Mouse (Mus musculus): ENCODE data around the gene Stpg3. TPM values are rescaled to one million over a fixed set of nuclear protein-coding genes. Genes with fewer than 3 reads are reported as not detected.
"Not testable (repeated sequence)": the region's sequence is repeated elsewhere in the genome, so short reads cannot be mapped to it uniquely, and the experiment has no call there.

Stpg3 gene
- not detected for total RNA-seq (2021)
- long read RNA-seq, experiment 1, result 0 reads
- long read RNA-seq, experiment 2, result 0 reads

DNA sequence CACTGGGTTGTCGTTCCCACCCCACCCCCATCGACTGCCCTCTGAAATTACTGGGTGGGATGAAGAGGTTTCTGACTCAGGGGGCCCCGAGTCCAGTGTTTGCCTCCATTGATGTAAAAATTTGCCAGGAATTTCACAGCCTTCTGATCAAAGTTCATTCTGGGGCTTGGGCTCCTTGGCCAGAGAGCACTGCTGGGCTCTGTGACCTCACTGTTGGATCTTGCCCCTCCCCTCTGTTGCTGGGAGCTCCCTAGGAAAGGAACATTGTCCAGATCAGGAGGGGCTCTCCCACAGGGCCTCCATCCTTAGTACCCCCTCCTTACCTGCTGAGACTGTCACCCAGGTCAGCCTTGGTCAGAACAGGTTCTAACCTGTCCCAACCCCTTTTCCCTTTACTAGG is at the start of gene Stpg3:
Gene Stpg3 (minus strand): TSS at position 194 of the 400 bp plus-strand sequence.
- no peak for DNase-seq
- intact Hi-C loops (cut with DNase I), result no loop called here

DNA sequence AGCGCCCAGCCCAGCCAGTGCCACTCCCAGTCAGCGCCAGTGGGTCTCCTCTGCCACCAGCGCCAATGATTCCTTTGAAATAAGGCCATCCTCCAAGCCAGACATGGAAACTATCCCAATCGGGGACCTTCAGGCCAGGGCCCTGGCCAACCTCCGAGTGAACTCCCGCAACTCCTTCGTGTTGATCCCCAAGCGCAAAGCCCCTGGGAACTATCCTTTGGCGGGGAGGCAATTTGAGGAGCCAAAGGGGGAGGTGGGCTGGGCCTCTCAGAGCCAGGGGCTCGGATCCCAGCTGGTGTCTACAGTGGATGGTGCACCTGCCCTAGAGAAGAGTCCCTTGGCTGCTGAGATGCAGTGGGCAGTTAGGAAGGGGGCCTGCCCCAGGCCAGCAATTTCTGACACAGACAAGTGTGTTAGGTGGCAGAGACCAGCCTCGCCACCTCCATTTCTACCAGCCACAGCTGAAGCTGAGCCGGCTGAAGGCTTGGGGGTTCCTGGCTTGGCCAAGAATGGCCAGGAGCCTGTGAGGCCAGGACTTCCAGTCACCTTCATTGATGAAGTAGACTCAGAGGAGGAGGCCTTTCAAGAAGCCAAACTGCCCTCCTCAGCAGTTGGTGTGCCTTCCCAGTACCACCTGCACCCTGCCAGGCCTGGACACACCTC is 49.3 kb upstream of the Stpg3 start:
- DNase-seq, result no peak
- intact Hi-C loops (cut with DNase I), result no loop called here

DNA sequence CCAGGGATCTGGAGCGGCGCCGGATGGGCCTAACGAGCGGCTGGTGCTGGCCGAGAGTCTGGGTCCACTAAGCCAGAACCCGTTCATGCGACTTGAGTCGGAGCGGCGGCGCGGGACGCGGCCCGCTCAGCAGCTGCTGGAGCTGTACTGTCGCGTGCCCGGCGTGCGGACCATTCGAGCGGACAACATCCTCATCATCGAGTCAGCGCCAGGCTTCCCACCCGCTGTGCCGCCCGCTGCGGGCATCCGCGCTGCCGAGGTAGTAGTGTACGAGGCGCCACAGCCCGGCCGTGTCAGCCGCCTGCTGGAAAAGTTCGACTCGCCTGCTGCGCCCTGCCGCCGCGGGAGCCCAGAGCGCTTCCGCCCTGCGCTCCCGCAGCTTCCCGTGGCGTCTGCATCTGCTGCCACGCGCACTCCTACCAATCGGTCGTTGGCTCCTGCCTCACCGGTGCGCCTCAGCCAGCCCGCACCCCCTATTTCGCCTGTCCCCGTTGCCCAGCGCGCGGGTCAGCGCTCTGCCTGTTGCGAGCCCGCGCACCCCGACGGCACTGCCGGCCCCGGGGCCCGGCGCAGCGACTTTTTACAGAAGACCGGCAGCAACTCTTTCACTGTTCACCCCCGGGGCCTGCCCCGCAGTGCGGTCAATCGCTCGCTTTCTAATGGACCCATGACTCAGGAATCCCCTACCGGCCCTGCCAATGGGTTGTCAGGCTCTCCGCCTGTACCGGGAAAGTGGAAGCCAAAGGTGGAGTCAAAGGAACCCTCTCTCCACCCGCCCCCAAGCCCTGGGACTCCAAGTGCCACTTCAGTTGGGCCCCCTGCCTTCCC is 48.6 kb upstream of the Stpg3 start:
- DNase-seq, result peak; percentile 33 to 46
- intact Hi-C loops (cut with DNase I), result no loop called here

DNA sequence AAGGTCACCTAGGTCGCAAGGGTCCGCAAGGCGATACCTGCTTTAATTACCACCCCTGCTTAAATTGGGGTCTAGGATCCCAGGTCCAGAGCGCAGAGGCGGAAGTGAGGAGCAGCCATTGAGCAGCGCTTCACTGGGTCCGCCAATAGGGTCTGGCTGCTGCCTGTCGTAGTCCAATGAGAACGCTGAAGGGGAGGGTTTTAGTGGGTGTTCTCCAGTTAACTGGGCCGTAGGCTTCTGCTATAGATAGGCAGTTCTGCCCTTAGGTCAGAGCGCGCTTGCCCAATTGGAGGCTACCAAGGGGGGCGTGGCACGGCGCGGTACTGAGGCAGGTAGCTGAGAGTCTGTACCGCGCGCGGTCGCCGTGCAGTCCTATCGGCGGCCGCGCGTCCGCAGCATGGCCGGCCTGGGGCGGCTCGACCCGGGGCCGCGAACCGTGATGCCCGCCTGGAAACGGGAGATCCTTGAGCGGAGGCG is 47.9 kb upstream of the Stpg3 start, which contains the start of gene Tprn:
Gene Tprn (plus strand): TSS at position 328 of the 477 bp plus-strand sequence.
- DNase-seq, result peak; percentile 92 to 93
- intact Hi-C loops (cut with DNase I), result no loop called here

DNA sequence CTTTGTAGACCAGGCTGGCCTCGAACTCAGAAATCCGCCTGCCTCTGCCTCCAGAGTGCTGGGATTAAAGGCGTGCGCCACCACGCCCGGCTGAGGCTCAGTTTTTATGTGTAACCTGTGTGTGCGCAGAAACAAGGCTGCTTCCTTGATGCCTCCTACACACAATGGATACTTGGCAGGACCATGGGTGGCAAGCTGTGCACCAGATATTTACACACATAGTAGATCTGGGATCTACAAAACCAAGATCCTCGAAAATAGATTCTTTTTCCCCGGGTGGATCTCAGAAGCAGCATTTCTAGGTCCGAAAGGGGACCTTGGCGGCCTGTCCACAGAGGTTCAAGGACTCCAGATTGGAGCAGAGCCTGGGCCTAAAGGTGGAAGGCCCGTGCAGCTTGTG is 47.4 kb upstream of the Stpg3 start:
- DNase-seq, result no peak
- intact Hi-C loops (cut with DNase I), result no loop called here

DNA sequence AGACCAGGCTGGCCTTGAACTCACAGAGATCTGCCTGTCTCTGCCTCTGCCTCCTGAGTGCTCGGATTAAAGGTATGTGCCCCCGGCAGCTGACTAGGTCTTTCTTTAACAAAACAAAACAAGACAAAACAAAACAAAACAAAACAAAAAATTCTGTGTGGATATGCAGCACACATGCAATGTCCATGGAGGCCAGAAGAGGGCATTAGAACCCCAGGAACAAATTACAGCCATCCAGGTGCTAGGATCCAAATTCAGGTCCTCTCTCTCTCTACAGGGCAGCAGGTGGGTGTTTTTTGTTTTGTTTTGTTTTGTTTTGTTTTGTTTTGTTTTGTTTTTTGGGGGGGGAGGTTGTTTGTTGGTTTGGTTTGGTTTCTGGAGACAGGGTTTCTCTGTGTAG is 44.5 kb upstream of the Stpg3 start:
- intact Hi-C loops (cut with DNase I), result no loop called here
- DNase-seq, result no peak

DNA sequence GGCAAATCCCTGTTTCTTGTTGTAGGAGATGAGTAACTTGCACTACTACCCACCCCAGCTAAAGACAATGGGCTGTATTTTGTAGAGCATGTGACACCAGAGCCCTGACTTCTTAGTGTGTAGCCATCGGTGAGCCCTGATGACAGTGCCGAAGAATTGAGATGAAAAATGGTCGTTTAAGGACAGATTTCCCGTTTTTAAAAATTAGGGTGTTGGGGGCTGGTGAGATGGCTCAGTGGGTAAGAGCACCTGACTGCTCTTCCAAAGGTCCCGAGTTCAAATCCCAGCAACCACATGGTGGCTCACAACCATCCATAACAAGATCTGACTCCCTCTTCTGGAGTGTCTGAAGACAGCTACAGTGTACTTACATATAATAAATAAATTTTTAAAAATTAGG is 42.8 kb upstream of the Stpg3 start:
- intact Hi-C loops (cut with DNase I); DNase-seq: not testable (repeated sequence)

DNA sequence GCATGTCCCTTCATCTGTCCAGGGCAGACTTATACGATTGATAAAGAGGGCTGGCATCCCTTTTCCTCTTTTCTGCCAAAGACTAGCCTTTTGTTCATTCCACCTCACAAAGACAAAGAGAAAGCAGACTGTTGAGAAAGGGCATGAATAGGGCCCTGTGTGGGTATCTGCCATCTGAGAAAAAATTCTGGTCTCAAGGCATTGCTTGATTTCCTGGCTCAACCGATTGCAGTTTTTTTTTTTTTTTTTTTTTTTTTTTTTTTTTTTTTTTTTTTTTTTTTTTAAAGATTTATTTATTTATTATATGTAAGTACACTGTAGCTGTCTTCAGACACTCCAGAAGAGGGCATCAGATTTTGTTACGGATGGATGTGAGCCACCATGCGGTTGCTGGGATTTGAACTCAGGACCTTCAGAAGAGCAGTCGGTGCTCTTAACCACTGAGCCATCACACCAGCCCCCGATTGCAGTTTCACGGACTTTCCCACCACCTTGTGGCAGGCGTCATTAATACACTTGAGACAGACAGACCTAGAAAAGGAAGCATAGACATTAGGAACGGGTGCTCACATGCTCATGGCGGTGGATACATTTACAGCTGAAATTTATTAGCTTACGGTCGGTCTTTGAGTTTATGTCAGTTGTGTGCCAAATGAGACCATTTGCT is 42.1 kb upstream of the Stpg3 start:
- DNase-seq, result peak; percentile 44 to 64
- intact Hi-C loops (cut with DNase I), result not testable (repeated sequence)

DNA sequence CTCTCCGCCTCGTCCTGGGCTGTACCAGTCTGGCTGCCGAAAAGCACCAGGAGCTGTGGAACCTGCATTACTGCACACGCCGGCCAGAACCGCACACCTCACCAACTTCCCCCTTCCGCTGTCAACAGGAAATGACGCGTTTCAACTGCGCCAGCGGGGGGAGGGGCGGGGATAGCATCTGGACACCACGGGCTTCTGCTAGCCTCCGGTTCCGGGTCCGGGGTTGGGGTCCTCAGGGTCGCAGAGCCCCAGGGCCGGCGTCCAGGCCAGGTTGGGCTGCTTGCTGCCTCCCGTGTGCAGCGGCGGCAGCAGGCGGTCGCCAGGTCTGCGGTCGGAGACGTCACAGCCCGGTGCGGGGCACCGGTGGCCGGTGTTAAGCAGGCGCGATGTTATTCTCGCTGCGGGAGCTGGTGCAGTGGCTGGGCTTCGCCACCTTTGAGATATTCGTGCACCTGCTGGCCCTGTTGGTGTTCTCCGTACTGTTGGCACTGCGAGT is 40.9 kb upstream of the Stpg3 start, which contains the start of gene Tmem203:
Gene Tmem203 (plus strand): TSS at position 156 of the 496 bp plus-strand sequence.
- DNase-seq, result peak; percentile 85 to 89
- intact Hi-C loops (cut with DNase I), result loop anchor here (2.0 kb wide), 1 partner anchor 61 kb away; no protein-coding TSS in a partner anchor

DNA sequence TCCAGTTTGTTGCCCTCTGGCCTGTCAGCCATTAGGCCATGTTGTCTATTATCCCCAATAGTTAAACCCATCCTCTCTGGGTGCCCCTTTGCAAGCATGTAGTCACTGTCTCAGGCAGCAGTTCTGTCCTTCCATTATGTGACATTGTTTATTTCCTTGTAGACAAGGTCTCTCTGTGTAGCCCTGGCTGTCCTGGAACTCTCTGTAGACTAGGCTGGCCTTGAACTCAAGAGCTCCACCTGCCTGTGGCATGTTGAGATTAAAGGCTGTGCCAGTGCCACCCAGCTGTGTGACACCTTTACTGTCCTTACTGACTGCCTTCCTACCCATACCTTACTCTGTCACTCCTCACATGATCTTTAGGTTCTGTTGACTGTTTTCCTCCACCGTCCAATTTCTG is 37.9 kb upstream of the Stpg3 start:
- DNase-seq, result no peak
- intact Hi-C loops (cut with DNase I), result loop anchor here (2.0 to 5.0 kb wide), 2 partner anchors 24 to 155 kb away; partner anchors contain the start of gene Noxa1

DNA sequence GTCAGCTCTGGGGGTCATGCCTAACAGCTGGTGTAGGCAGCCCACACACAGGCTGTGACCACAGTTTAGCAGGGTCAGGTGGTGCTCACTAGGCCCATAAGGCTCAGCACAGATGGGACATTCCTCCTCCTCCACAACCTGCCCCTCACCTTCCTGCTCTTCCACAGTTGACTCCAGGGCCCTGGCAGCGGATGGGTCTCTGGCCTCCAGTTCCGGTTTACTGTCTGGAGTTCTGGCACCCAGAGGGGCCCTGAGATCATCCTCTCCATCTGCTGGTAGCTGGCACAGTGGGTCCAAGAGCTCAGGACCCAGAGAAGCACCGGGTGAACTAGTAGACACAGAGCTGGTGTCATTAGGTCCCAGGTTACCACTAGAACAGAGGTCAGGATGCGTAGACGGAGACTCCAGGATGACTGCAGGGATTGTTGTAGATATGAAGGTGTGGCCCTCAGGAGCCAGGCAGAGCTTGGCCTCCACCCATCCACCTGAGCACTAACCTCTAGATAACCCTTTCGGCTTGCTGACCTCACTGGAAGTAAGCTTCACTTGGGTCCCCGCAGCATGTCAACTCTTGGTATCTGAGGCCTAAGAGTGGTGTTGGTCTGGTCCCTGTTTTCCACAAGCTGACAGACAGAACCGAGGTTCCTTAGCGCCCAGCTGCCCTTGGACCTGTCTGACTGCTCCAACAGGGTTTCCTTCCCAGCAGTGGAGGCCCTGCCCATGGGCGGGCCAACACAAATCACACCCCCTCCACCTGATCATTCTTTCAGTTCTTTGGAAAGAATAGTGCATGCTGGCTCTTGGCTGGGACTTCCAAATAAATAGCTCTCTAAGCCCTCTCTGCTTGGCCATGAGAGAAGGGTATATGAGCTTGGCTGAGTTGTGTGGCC is 32.0 kb upstream of the Stpg3 start, which contains the start of gene AL732309.1:
Gene AL732309.1 (minus strand): TSS at position 681 of the 890 bp plus-strand sequence.
- intact Hi-C loops (cut with DNase I), result no loop called here

DNA sequence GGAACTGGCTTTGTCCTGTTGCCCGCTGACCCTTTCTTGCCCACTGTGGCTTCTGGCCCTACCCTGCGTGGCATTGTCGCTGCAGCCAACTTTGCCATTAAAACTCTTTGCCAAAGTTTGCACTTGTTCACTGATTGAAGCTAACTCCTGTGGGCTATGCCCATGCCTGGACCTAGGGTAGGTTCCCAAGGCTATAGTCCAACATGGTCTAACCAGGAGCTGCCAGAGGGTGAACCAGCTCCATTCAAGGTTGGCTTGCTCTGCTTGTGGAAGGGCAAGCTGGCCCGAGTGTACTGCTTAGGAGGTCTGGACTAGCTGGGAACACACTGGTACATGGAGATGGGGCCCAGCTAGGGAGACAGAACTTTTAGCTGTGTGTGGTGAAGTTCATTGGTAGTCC is 29.7 kb upstream of the Stpg3 start:
- DNase-seq, result no peak
- intact Hi-C loops (cut with DNase I), result no loop called here

More for the DNA sequence above, 32.0 kb upstream of the Stpg3 start, which contains the start of gene AL732309.1:
- DNase-seq, result no peak

DNA sequence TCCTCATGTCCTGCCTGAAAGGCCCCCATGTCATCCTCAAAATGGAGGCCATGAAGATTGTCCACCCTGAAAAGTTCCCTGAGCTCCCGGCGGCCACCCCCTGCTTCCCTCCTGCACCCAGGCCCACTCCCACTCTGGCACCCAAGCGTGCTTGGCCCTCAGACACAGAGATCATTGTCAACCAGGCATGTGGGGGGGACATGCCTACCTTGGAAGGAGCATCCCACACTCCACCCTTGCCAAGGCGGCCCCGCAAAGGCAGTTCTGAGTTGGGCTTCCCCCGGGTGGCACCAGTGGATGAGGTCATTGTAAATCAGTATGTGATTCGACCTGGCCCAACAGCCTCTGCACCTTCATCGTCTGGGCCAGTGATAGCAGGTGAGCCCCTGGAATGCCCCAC is 28.9 kb upstream of the Stpg3 start:
- DNase-seq, result no peak
- intact Hi-C loops (cut with DNase I), result no loop called here

DNA sequence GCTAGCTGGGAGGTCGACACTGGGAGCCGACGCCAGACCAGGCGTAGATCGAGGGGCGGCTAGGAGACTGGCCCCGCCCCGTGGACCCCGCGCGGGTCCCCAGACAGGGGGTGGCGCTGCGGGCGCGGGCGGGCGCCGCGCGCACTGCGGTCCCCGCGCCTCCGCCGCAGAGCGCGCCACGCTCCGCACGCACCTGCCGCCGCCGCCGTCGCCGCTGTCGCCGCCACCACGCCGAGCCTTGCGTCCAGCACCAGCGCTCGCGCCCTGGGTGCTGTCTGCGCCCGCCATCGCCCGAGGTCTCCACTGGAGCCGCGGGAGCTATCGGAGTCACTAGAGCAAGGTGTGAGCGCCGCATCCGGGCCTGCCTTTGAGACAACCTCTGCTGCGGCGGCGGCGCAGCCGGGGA is 27.7 kb upstream of the Stpg3 start, which contains the start of the genes Rnf208 and Cysrt1:
Gene Rnf208 (plus strand): TSS at position 155 of the 406 bp plus-strand sequence.
Gene Cysrt1 (minus strand): TSS at position 352 of the 406 bp plus-strand sequence.
- intact Hi-C loops (cut with DNase I), result no loop called here
- no peak for DNase-seq

DNA sequence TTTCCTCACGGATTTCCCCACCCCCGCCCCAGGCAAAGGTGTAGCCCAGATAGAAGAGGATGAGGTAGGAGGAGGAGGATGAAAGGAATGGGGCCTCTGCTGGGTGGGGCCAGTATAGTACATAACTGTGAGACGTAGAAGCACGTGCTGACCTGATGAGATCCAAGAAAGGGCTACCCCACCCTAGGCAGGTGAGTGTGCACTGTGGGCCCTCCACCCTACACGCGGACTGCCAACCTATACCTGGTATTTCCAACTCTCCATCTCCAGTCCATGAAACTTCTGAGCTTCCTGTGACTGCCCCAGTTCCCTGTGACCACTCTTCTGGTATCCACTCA is 27.0 kb upstream of the Stpg3 start:
- intact Hi-C loops (cut with DNase I), result no loop called here
- DNase-seq, result no peak

DNA sequence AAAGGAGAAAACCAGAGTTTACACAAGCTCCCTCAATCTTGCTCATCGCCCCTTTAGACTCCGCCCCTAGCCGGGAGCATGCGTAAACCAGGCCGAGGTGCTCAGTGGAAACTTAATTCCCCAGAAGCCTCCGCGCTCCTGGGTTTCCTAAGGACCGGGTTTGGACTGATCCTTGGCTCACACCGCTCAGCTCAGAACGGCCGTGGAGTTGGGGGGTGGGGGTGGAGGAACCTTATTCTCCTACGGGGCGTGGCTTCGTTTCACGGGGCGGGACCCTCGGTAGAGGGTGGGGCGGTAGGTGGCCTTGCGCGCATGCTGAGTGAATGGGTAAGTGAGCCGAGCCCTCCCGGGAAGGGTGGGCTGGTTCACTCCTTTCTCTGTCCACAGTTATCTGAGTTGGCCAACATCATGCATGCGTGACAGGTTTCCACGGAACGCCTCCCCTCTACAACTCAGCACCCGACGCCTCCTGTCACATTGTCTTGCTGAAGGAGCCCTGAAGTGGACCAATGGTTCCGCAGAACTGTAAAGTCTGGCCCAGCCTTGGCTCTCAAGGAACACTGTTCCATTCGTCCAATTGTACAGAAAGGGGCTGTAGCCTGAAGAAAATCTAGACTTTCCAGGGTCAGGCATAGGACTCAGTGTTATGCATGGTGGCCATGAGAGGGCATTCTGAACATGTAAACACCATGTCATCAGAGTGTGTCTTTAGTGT is 26.4 kb upstream of the Stpg3 start:
- intact Hi-C loops (cut with DNase I), result no loop called here
- peak; percentile 43 to 66 for DNase-seq

DNA sequence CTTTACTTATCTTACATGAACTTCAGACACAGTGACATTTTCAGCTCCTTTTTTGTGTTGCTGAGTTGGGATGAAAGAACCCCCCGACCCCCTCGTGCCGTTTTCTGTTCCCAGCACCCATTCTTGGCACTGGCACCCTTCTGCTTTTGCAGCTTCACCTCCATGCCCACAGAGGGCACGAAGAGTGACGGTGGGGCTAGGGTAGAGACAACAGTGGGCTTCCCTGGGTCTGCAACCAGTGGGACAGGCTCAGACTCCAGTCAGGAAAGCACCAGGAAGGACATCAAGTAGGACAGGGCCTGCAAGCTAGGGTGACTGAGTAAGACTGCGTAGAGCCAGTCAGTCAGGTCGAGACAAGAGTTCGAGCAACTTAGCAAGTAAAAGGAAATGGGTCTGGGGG is 25.9 kb upstream of the Stpg3 start:
- intact Hi-C loops (cut with DNase I), result no loop called here
- no peak for DNase-seq

DNA sequence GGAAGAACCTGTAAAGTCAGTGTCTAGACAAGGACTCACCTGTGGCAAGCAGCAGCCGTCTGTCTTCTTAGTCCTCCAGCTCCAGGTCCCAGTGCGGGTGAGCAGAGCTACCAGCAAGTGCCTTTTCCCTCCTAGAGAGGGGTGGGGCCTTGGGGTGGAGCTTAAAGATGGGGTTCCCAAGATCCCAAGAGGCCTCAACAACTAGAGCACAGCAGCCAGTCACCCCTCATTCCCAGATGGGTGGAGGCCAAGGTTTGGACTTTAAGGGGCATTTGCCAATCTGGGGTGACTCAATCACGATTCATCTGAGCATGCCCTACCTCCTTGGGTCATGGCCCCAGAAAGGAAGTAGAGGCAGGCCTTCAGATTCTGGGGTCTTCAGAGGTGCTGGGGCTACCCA is 25.3 kb upstream of the Stpg3 start:
- no peak for DNase-seq
- intact Hi-C loops (cut with DNase I), result no loop called here

DNA sequence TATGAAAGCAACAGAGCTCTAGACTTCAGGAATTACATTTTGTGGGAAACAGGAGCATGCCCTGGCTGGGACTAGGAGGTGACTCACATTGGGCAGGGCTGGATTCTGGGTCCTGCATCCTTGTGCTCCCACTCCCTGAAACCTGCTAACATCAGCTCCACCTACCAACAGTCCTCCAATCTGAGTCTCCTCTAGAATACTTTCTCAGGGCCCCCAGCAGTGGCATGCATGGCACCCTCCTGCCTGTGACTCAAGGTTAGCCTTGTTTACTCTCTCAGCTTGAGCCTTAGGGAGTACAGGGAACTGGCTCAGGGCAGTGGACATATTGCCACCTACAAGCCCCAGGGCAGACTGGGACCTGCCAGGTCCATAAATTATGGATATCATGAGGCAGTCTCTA is 23.7 kb upstream of the Stpg3 start:
- intact Hi-C loops (cut with DNase I), result no loop called here
- no peak for DNase-seq

All from heart, postnatal 14 days (tissue).